Mouse (Mus musculus) right cerebral cortex, postnatal 36 days (tissue): ENCODE measurements around the gene Elmo1.
A peak's percentile ranks its signal among the peaks of the same experiment; 100 is the strongest.

Source experiments
- DNase-seq, 2 experiments: peaks; one replicate each; pipeline ENCODE4 v3.0.0; 2022; ENCODE audit warnings: low spot score in 2 of 2, mixed read lengths in 1 of 2

Elmo1 gene

DNA sequence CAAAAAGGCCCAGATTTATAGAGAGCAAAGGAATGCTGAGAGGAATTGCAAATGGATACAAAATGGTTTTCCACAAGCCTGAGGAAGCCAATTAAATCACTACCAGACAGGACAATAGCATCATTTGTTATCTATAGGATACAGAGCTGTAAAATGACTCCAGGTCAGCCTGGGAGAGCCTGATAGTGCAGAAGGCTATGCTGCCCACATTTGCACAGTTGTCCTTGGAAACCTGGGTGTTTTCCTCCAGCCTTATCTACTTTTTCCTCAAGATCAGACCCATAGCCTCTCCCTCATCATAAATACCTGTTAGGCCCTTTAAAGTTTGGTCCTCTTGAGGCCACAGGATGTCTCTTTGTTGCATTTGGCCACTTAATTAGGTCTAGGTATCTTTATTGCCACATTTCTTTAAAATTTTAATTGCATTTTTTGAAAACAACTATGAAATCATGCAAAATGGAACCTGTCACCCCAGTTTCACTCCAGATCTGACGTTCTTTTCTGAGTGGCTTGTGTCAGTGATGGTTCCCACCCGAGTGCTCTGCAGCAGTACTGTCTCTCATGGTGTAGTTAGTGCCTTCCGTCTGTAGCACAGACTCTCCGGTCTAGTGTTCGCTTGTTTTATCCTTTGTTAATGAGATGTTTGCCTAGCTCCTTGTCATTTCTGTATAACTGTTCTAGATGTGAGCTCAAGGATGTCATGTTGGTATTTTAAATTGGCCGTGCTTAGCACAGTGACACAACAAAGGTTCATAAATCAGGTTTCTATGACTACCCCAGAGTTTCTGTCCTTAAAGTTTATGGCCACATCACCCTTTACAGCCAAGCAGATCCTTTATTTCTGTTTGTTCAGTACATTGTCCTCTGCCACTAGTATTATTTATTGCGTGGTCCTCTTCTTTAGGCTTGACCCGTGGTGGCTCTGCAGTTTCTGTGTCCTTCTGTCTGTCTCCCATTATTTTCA is 167.4 kb downstream of the Elmo1 start:
- DNase-seq = no peak

DNA sequence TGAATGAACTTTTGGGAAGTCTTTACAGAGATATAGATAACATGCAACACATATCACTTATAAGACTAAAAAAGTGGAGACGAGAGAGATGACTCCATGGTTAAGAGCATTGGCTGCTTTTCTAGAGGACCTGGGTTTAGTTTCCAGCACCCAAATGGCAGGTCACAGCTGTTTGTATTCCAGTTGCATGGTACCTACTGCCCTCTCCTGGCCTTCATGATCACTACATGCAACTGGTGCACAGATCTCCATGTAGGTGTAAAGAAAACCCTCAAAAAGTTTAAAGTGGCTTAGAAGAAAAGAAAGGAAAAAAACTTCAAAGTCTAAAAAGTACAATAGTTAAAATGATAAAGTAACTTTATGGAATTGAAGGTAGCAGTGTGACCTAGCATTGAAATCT is 172.8 kb downstream of the Elmo1 start:
- DNase-seq = no peak

DNA sequence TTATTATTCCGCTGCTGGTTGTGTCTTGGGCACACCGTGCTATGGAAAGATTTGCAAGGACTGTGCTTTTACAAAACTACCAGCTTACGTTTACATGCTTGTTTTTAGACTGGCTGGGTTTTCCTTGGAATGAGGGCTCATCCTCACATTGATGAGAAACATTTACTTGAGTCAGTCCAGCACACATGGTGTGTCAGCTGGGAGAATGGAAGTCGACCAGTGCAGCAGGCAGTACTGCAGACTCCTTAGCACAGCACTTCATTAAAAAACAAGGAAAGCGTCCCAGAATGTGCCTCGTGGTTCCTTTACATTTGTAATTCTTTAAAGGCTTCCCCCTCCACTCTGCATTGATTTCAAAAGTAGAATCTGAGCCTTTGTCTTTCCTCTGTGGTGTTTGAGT is 179.8 kb downstream of the Elmo1 start:
- DNase-seq = no peak

DNA sequence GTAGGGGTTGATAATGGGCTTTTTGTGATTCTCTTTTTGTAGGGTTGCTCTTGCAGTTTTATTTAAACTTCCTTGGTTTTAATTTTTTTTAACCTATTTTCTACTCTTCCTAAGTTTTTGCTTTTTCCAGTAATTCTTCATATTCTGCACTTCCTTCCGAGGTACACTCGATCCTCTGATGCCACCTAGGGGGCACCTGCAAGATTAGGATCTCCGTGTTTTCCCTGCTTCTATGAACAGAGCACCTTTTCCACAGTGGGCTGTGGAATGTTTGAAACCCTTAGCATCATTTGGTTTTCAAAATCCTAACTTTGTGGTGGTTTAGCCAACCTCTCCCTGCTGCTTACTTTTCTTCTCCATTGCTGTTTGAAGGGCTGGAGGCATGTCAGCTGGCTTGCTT is 181.4 kb downstream of the Elmo1 start:
- DNase-seq = no peak

DNA sequence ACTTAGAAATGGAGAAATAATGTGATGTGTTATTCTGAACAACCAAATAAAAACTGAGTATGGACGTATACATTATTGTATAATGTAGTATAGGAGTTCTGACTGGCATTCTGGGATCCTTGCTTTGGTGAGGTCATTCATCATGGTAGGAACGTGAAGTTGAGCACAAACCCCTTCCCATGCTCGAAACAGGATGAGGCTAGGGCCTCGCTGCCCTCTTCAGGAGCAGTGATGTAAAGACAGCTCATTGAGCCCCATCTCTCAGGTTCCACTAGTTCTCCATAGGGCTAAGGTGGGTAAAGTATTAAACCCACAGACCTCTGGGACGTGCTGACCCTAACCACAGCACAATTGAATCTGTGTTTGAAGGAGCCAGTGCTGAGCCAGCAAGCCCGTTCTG is 182.2 kb downstream of the Elmo1 start:
- no peak for DNase-seq

DNA sequence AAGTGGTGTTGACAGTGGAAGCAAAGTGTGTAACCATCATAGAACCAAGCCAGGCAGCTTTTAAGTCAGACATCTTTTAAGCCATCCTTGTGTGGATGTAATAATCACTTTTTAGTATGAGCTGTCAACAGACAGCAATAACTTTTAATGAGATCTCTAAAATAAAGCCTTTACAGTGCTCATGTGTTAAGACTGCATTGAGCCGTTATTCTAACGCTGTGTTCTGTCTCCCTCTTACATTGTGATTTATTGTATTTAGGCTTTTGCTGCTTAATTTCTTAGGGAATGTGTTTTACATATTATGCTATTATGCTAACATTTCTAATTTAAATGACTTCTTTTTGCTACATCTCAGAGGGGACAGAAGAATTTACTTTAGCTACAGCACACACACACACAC is 189.5 kb downstream of the Elmo1 start:
- DNase-seq = no peak

DNA sequence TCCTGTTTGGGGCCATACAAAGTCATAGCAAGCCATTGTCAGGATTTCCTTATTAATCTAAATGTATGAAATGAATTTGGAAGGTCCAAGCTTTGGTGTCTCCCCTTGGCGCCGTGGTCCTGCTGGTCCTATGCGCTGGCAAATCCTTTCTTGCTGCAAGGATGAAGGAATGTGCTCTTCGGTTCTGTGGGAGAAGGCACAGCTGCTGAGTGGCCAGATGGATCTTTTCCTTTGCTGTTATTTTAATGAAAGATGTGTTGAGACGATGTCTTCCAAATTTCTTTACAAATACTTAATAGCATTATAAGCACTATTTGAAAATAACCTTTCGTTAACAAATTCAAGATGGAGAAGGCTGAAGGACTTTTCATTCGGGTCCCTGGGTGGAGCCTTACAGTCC is 193.5 kb downstream of the Elmo1 start:
- no peak for DNase-seq

DNA sequence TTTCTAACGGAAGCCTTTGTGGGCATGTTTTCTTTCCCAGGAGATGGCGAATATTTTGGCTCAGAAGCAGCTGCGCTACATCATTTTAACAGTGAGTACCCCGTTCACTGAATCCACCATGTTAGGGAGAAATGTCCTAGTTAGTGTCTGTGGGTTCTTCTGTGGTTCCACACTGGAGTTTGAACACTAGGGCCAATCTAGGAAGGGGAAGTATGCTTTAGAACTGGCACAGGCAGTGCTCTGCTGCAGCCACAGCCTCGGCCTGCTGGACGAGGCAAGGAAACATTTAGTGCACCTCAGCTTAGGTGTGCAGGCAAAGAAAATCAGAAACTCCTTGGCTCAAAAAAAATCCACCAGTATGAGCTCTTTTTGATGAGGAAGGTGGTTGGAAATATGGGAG is 196.3 kb downstream of the Elmo1 start:
- no peak for DNase-seq

DNA sequence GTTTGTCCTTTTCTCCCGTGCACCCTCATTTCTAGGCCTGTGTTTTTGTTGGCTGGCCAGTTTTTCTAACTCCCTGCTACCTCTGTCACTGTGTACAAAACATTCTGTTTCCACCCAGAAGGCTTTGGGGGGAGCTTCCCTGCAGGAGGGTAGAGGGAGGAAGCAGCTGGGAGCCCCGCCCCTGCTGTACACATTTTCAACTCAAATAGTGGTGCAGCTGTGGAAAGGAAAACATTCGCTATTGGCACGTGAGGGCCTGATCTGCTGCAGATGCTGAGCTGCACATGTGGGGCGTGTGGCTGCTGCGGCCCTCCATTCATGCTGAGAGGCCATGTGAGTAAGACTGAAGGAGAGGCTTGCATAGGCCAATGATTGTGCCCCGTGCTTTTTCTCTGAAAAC is 198.0 kb downstream of the Elmo1 start:
- no peak for DNase-seq

DNA sequence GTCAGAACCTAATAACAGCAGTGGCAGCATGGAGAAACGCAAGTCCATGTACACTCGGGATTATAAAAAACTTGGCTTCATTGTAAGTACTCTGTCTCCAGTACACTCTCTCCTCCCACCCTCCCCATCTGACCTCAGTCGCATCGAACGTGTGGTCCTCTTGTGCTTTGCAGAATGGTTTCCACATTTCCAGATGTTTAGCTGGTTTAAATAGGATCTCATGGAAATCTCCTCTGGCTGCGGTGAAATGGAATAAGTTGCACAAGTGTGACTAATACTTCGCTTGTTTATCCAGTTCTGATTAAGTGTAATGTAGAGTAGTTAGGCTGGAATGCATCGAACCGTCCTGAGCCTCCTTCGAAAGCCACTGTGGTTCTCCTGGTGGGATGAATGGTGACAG is 200.0 kb downstream of the Elmo1 start:
- DNase-seq = no peak

DNA sequence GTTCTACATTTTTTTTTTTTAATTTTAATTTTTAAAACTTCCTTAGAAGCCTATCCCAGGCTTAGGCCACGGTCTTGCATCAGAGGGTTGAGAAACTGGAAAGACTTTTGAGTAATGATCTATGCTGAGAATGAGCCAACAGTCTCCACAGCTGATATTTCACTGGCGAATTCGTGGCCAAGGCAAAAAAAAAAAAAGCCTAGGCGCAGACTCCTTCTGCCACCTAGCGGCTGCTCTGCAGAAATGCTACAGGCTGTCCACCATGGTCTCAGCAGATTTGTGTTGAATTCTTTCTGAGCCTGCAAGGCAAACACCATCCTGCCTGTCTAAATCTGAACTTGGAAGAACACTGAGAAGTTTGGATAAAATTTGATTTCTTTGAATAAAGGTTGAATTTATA is 202.0 kb downstream of the Elmo1 start:
- no peak for DNase-seq

DNA sequence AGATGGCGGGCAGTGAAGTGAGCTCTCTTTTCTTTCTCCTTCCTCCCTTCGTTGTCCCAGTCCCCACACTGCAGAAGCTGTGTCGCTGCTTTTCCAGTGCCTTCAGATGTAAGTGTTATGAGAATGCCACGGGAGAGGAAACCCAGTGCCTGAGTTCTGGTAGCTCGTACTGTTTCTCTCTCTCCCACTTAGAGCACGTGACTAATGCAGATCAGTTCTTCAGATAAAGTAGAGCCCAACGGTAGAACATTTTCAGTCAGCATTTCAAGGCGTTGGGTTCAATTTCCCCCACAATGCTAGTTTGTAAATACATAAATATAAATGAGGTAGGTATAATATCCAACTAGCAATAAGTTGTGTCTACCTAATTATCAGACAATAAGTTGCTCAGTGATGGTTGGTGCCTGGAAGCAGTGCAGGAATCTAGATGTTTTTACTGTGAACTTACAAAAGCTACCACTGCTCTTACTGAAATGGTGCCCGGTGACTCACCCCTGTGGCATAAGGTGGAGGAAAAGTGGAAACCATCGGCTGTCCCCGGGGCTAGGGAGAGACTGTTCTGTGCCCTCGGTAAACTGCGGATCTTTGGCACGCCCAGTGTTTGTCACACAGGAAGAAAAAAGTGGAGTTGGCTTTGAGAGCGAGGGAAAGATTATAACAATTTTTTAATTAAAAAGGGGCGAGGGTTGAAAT is 205.0 kb downstream of the Elmo1 start:
- DNase-seq = no peak

DNA sequence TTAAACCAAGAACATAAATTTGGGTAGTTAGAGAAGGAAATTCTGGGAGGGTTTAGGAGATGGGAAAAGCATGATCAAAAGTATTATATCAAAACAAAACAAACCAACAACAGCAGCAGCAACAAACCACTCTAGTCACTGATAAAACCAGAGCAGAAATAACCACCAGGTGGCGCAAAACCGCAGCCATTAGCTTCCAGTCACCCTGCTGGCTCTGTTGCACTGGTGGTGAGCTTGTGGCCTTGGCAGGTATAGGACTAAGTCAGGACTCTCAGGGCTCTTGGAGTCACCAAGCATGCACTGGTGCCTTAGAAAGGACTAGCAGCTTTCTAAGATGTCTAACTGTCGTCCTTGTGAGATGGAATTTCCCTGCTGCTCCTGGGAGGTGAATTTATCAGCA is 207.4 kb downstream of the Elmo1 start:
- DNase-seq = peak; percentile 34 to 49

DNA sequence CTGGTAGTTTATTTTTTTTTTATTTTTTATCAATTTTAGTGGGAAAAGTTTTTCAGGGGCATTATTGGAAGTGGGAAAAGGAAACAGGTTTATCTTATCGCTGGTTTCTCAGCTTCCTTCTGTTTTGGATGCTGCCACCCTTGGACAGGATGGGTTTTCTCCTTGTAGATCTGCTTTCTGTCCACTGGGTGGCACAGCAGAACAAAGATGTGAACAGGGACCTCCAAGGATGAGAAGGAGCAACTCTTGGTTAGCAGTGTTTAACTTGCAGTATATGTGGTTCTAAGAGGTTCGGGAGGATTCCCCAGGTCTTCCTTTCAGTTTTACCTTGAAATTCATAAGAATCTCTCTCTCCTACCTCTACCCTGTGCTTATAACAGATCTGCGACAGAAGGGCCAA is 209.0 kb downstream of the Elmo1 start:
- DNase-seq = peak in 1 of 2 experiments; percentile 27

DNA sequence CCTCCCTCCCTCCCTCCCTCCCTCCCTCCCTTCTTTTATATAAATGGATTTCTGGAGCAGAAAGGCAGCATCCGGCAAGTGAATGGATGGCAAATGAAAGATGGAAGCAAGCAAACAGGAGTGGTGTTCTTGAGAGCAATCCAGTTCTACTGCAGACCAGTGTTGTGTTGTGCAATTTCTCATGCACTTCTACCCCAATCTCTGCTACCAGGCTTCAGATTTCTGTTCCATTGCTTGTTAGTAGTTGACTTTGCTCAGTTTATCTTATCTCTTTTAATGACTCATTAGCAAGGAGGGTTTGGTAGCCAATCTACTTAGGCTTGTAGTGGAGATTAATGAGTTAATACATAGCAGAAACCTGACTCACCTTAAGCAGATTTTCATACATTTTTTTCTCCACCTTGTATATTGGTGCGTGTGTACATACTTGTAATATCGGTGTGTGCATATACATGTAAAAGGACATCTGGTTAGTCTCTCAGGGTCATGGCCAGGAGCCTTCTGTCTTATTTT is 209.7 kb downstream of the Elmo1 start:
- no peak for DNase-seq

DNA sequence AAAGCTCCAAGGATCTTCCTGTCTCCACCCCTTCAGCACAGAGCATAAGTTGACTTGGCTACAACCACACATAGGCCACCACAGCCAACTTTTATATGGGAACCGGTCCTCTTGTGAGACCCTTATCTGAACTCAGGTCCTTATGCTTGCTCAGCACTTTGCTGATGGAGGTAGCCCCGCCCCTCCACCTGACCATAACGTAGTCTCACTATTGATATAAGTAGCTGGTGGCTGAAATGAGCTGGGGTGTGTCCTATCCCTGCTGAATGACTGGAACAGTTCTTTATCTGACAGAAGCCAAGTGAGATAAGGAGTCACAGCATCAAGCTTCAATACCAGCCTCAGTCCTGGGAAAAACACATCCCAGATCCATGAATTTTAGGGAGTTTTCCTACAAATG is 210.2 kb downstream of the Elmo1 start:
- DNase-seq = no peak

DNA sequence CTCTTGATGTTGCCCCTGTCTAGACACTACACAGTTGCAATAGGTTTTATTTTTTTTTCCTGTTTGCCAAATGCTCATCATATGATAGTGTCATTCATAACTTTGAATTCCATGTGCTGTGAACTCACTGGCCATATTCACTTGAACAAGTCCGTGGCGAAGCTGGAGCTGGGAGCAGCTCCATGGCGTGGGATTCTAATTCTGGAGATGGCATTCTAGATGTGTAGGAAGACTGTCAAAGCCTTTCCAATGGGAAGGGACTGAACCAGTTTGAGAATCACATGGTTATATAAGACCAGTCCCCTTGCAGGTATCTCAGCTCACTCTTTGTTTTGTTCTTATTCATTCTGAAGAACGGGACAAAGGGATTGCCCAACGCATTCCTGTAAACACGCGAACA is 211.4 kb downstream of the Elmo1 start:
- no peak for DNase-seq

DNA sequence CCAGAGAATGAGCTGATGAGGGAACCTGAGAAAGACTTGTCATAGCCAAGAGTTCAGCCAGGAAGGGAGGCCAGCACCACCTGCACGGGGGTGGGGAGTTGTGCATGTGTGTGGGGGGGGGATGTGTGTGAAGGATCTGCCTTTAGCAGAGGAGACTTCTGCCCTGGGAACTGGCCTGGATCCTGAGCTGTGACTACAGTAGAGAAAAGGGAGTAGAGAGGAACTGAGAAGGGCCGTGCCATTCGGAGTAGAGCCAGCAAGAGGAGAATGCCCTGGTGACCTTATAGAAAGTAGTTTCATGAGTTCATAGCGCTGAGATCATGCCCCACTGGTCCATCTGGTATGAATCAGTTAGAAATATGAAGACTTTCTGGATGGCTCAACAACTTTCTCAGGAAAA is 215.2 kb downstream of the Elmo1 start:
- no peak for DNase-seq

DNA sequence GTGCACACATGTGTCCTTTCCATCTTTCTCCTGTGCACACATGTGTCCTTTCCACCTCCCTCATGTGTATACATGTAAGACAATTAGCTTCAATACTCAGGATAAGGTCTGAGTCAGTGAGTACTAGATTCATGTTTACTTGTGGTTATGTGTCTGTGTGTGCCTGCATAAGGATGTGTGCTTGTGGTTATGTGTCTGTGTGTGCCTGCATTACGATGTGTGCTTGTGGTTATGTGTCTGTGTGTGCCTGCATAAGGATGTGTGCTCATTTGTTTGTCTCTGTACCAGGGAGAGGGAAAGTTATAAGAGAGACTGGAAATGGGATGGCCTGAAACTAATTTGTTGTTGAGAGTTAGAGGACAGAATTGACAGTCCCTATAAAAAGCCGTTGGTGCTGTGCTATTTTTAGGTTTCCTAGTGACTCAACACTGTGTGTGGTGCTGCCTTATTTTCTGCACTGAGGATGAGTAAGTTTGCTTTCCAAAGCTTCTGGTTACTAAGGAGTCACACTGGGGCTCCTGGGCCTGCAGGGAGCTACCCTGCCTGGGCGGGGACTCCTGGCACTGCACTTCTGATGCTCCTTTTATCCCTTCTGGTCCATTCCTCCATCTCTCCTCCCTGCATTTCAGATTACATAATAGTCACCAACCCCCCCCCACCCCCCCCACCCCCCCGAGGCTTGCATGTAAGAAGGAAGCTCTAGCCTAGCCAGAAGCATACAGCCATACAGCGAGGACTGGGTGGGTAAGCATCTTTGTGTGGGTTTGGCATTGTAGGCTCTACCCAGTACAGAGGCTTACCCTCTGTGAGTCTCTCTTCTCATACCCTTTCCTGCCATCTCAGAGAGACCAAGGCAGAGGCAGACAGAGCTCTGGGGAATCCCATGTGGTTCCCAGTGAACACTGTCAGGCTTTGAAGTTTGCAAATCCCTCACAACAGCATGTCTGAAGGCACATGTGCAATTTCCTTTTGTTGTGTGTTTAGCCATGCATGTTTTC is 216.1 kb downstream of the Elmo1 start:
- DNase-seq = peak; percentile 40 to 60

DNA sequence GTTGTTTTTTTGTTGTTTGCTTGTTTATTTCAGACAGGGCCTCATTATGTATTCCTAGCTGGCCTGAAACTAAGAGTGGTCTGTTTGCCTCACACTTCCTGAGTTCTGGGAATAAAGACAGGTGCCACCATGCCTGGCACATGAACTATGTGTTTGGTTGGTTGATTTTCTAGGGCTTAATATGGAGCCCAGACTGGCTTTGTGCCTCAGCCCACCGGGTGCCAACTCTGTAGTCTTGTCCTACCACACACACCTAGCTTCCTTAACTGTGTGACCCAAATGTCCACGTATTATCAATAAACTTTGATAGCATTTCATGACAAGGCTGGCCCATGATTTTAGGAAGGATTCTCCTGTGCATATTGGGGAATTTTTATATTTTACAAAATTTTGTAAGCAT is 217.0 kb downstream of the Elmo1 start:
- DNase-seq = no peak

DNA sequence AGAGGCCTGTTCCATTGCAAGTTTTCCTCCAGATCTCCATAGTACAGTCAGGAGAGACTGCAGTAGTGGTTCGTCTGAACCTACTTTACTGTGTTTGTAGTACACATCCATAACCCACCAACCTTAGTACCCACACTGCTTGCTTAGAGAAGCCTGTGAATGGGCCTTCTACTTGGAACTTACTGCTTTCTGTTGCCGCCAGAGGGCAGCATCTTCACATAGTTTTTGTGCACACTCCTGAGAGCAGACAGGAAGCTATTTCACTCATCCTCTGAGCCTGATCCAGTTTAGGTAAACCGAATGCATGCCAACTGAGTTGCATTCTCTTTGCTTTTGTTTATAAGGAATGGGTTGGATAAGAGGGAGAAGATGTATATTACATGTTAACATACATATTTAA is 221.2 kb downstream of the Elmo1 start:
- peak; percentile 70 to 82 for DNase-seq

DNA sequence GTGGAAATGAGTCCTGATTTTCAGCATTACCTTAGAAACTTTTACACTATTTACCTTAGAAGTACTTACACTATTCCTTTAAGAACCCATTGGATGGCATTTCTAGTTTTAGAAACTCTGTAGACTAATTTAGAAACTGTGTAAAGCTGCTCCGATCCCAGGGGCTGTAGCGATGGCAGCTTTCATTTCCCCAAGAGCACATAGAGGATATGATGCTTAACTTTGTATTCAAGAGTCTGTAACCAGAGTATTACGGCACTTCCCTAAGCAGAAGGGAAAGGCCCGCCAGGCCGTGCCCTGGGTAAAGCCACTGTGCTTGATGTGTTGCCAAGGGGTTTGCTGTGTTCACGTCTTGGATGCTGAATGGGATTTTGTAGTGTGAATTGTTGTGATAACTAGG is 222.9 kb downstream of the Elmo1 start:
- no peak for DNase-seq
